ENCODE assay signal across 24 mouse cellular contexts in the genomic region with DNA sequence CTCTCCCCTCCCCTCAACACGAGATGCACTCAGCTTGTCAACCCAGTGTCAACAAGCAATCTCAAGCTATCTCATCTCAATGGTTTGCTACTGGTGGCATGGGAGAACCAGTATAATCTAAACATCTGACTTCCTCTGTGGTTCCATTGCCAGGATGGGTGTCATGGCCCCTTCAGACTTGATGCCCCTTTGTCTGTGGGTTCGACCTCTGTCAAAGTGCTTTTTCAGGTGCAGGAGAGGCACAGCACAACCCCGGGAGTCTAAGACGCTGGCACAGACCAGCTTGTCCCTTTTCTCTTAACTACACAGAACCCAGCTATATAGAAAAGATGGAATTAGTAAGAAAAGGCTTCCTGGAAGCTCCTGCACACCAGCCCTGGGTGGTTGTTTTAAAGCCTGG. TPM values are rescaled to one million over a fixed set of nuclear protein-coding genes. Genes with fewer than 3 reads are reported as not detected.
A peak's percentile ranks its signal among the peaks of the same experiment; 100 is the strongest.
DNase-seq lines count a peak whose midpoint lies in the region; ATAC-seq and TF ChIP-seq lines count a peak whose summit lies in the region.
"Had no signal": no experiment of that assay in that cellular context is flagged by ENCODE, and none has a peak within 500 bp of the region (broad histone marks: within the 10 kb centered on the region; RNA-seq: fewer than 3 reads in every experiment).

No protein-coding gene starts in this region.

- no peaks in the 10 kb centered on the region for H3K9me3 ChIP-seq in forebrain, embryonic 11.5 days (ENCODE audit: control insufficient read depth, low read length)
- no peaks in the 10 kb centered on the region for H3K9me3 ChIP-seq in forebrain, embryonic 15.5 days
- H3K9me3 ChIP-seq in heart, embryonic 10.5 days = no peaks in the 10 kb centered on the region
- no peaks in the 10 kb centered on the region for H3K9me3 ChIP-seq in heart, embryonic 12.5 days (replicated peaks)
- H3K9me3 ChIP-seq: embryonic facial prominence, embryonic 10.5 days; embryonic facial prominence, embryonic 12.5 days; forebrain, embryonic 12.5 days had no signal

- TF ChIP-seq POLR2A in small intestine, adult 2 months (IDR thresholded peaks at IDR 0.05; ENCODE audit: low read depth, low read length) = no peak

- ATAC-seq in forebrain, embryonic 11.5 days (replicated peaks; ENCODE audit: low FRiP score) = no peak
- ATAC-seq in forebrain, embryonic 15.5 days (replicated peaks) = no peak
- no peak for ATAC-seq in heart, embryonic 12.5 days (ENCODE audit: insufficient number of reproducible peaks, low FRiP score)
- ATAC-seq: activated CD4-positive, CD25-positive, alpha-beta regulatory T cell, adult 4 months; CD4-positive, CD25-positive, alpha-beta regulatory T cell, adult 4 months; forebrain, embryonic 14.5 days; forebrain, postnatal 0 days; Patski had no signal

- 86% methylated on average over 4 of the region's 4 CpGs for WGBS in forebrain, embryonic 11.5 days
- WGBS in forebrain, embryonic 15.5 days = 91% methylated on average over 4 of the region's 4 CpGs
- WGBS in heart, embryonic 10.5 days = 84% methylated on average over 4 of the region's 4 CpGs
- 81% methylated on average over 4 of the region's 4 CpGs for WGBS in heart, embryonic 12.5 days
- WGBS in small intestine, adult 2 months = 92% methylated on average over 4 of the region's 4 CpGs

- no peak for TF ChIP-seq CTCF in small intestine, adult 2 months (IDR thresholded peaks at IDR 0.05; ENCODE audit: extremely low read depth, insufficient read length, insufficient replicate concordance, low read depth, low read length)

- no peaks in the 10 kb centered on the region for H3K36me3 ChIP-seq in forebrain, embryonic 11.5 days (ENCODE audit: control insufficient read depth, insufficient read depth, low read length)
- H3K36me3 ChIP-seq in forebrain, embryonic 15.5 days = no peaks in the 10 kb centered on the region
- no peaks in the 10 kb centered on the region for H3K36me3 ChIP-seq in heart, embryonic 10.5 days
- H3K36me3 ChIP-seq in heart, embryonic 12.5 days = no peaks in the 10 kb centered on the region
- peaks cover 8% of the 10 kb centered on the region for H3K36me3 ChIP-seq in small intestine, adult 2 months (ENCODE audit: control insufficient read depth, insufficient read depth, low read length)
- H3K36me3 ChIP-seq: embryonic facial prominence, embryonic 10.5 days; embryonic facial prominence, embryonic 12.5 days; forebrain, embryonic 12.5 days; G1E had no signal

- no peak overlapping the region for H3K27ac ChIP-seq in forebrain, embryonic 11.5 days (ENCODE audit: low read depth, low read length)
- no peak overlapping the region for H3K27ac ChIP-seq in forebrain, embryonic 15.5 days (replicated peaks)
- no peak overlapping the region for H3K27ac ChIP-seq in heart, embryonic 10.5 days
- H3K27ac ChIP-seq in heart, embryonic 12.5 days (ENCODE audit: poor library complexity, severe bottlenecking) = no peak overlapping the region
- peak overlapping the region; percentile 62; the same call in 1 of the 2 replicates for H3K27ac ChIP-seq in small intestine, adult 2 months (ENCODE audit: insufficient read depth, low read depth, low read length)
- H3K27ac ChIP-seq: embryonic facial prominence, embryonic 10.5 days; embryonic facial prominence, embryonic 12.5 days; forebrain, embryonic 12.5 days had no signal

- DNase-seq in forebrain, embryonic 11.5 days (ENCODE audit: low spot score) = peak; percentile 6
- DNase-seq in heart, embryonic 10.5 days (ENCODE audit: low spot score) = peak; percentile 63
- DNase-seq: adrenal gland, adult 8-10 months; adrenal gland, postnatal 14 days; adrenal gland, postnatal 36 days; B cell, adult 2 months; cerebellum, adult 11-12 months; cerebellum, adult 2 months; cerebellum, adult 9-10 months; cerebellum, postnatal 10 days; cerebellum, postnatal 25 days; forebrain, postnatal 0 days had no signal

- H3K4me2 ChIP-seq in forebrain, embryonic 11.5 days (ENCODE audit: low read depth, low read length, severe bottlenecking) = no peak overlapping the region
- H3K4me2 ChIP-seq in forebrain, embryonic 15.5 days (replicated peaks) = no peak overlapping the region
- no peak overlapping the region for H3K4me2 ChIP-seq in heart, embryonic 12.5 days
- H3K4me2 ChIP-seq: embryonic facial prominence, embryonic 12.5 days; forebrain, embryonic 12.5 days had no signal

- H3K4me3 ChIP-seq in forebrain, embryonic 11.5 days (ENCODE audit: low read depth, low read length) = no peak overlapping the region
- H3K4me3 ChIP-seq in forebrain, embryonic 15.5 days = no peak overlapping the region
- no peak overlapping the region for H3K4me3 ChIP-seq in heart, embryonic 10.5 days
- no peak overlapping the region for H3K4me3 ChIP-seq in heart, embryonic 12.5 days
- no peak overlapping the region for H3K4me3 ChIP-seq in small intestine, adult 2 months (ENCODE audit: low read depth, low read length)
- H3K4me3 ChIP-seq: embryonic facial prominence, embryonic 10.5 days; embryonic facial prominence, embryonic 12.5 days; forebrain, embryonic 12.5 days had no signal

- H3K9ac ChIP-seq in forebrain, embryonic 11.5 days (ENCODE audit: low read length) = no peak overlapping the region
- no peak overlapping the region for H3K9ac ChIP-seq in forebrain, embryonic 15.5 days (replicated peaks)
- no peak overlapping the region for H3K9ac ChIP-seq in heart, embryonic 12.5 days
- H3K9ac ChIP-seq: embryonic facial prominence, embryonic 12.5 days; forebrain, embryonic 12.5 days; forebrain, postnatal 0 days had no signal

- H3K27me3 ChIP-seq in forebrain, embryonic 11.5 days (ENCODE audit: control insufficient read depth, insufficient read depth, low read length) = no peaks in the 10 kb centered on the region
- H3K27me3 ChIP-seq in forebrain, embryonic 15.5 days = no peaks in the 10 kb centered on the region
- H3K27me3 ChIP-seq in heart, embryonic 10.5 days (ENCODE audit: insufficient read depth, poor library complexity, severe bottlenecking) = no peaks in the 10 kb centered on the region
- H3K27me3 ChIP-seq in heart, embryonic 12.5 days (replicated peaks) = no peaks in the 10 kb centered on the region
- H3K27me3 ChIP-seq in small intestine, adult 2 months (ENCODE audit: control insufficient read depth, insufficient read depth, low read length) = no peaks in the 10 kb centered on the region
- H3K27me3 ChIP-seq: CH12.LX; embryonic facial prominence, embryonic 12.5 days; forebrain, embryonic 12.5 days; Patski had no signal

- no peaks in the 10 kb centered on the region for H3K4me1 ChIP-seq in forebrain, embryonic 11.5 days (replicated peaks; ENCODE audit: control insufficient read depth, insufficient read depth, low read length)
- no peaks in the 10 kb centered on the region for H3K4me1 ChIP-seq in forebrain, embryonic 15.5 days
- H3K4me1 ChIP-seq in heart, embryonic 10.5 days = peaks cover 3% of the 10 kb centered on the region; the same call in 1 of the 2 replicates
- peaks cover 7% of the 10 kb centered on the region; the same call in 1 of the 2 replicates for H3K4me1 ChIP-seq in heart, embryonic 12.5 days (replicated peaks)
- peaks cover 32% of the 10 kb centered on the region for H3K4me1 ChIP-seq in small intestine, adult 2 months (ENCODE audit: control insufficient read depth, insufficient read depth, insufficient read length, low read length)
- H3K4me1 ChIP-seq: embryonic facial prominence, embryonic 12.5 days; forebrain, embryonic 12.5 days had no signal

RNA-seq across cellular contexts. Expression of gene Ppm1h, which starts 56.0 kb away (rescaled TPM):
- polyA plus RNA-seq in forebrain, embryonic 11.5 days (2014; fragmentation: Nextera tagmentation; extraction: Ambion mirVana) = 3.6 and 4.1 TPM in 2 replicates
- polyA plus RNA-seq in forebrain, embryonic 15.5 days (2015; fragmentation: Nextera tagmentation; extraction: Ambion mirVana) = 10.0 and 10.7 TPM in 2 replicates
- 2.3 and 3.7 TPM in 2 replicates for polyA plus RNA-seq in heart, embryonic 10.5 days (2016; fragmentation: Nextera tagmentation; extraction: Ambion mirVana)
- polyA plus RNA-seq in heart, embryonic 12.5 days (2016; fragmentation: Nextera tagmentation; extraction: Ambion mirVana) = 4.2 and 4.6 TPM in 2 replicates
- polyA plus RNA-seq in small intestine, adult 2 months (2012; rRNA removed) = 14.5 and 14.7 TPM in 2 replicates
- polyA plus RNA-seq: G1E had no signal
